8 mouse cellular contexts compared by ENCODE assay signal in genomic region chr14:24311110-24311509, GRCm38 (mm10). TPM values are rescaled to one million over a fixed set of nuclear protein-coding genes. Genes with fewer than 3 reads are reported as not detected.
A peak's percentile ranks its signal among the peaks of the same experiment; 100 is the strongest.
DNase-seq lines count a peak whose midpoint lies in the region; ATAC-seq and TF ChIP-seq lines count a peak whose summit lies in the region.
"Had no signal": no experiment of that assay in that cellular context is flagged by ENCODE, and none has a peak within 500 bp of the region (broad histone marks: within the 10 kb centered on the region; RNA-seq: fewer than 3 reads in every experiment).

No protein-coding gene starts in this region.

- DNase-seq in B cell, adult 2 months = peak; percentile 55 to 56
- peak; percentile 37 for DNase-seq in c-Kit-positive CD71-positive TER-119-positive erythroid progenitor cells, embryonic 14.5 days (ENCODE audit: low spot score)
- DNase-seq in frontal cortex, postnatal 25 days (ENCODE audit: low spot score in 2 of 2) = peak; percentile 60 to 66
- peak; percentile 76 for DNase-seq in layer of hippocampus, adult 9-10 months (ENCODE audit: low spot score)
- DNase-seq in lung, postnatal 36 days = peak; percentile 71
- peak; percentile 48 for DNase-seq in stomach, postnatal 0 days (ENCODE audit: low spot score)

- no peak for TF ChIP-seq POLR2A in ES-Bruce4 (IDR thresholded peaks at IDR 0.05; ENCODE audit: insufficient read depth, low read length)

- no peak overlapping the region for H3K4me3 ChIP-seq in ES-Bruce4 (ENCODE audit: low read depth, low read length)
- no peak overlapping the region for H3K4me3 ChIP-seq in stomach, postnatal 0 days (ENCODE audit: low read depth, low read length)

- no peak overlapping the region for H3K4me2 ChIP-seq in stomach, postnatal 0 days (replicated peaks; ENCODE audit: low read depth)

- TF ChIP-seq EP300 in ES-Bruce4 (IDR thresholded peaks at IDR 0.05; ENCODE audit: insufficient read depth, low read depth, low read length) = no peak
- no peak for TF ChIP-seq EP300 in stomach, postnatal 0 days (optimal IDR thresholded peaks at IDR 0.05)

- no peak overlapping the region for H3K9ac ChIP-seq in ES-Bruce4 (ENCODE audit: low read depth, poor library complexity, severe bottlenecking)
- H3K9ac ChIP-seq in stomach, postnatal 0 days (ENCODE audit: low read length) = no peak overlapping the region

- no peaks in the 10 kb centered on the region for H3K36me3 ChIP-seq in ES-Bruce4 (ENCODE audit: control insufficient read depth, insufficient read depth, low read length, poor library complexity, severe bottlenecking)
- H3K36me3 ChIP-seq in stomach, postnatal 0 days (ENCODE audit: control insufficient read depth, insufficient read depth, low read length) = no peaks in the 10 kb centered on the region

- TF ChIP-seq CTCF in ES-Bruce4 (IDR thresholded peaks at IDR 0.05; ENCODE audit: low read depth, low read length) = peak; percentile 38
- TF ChIP-seq CTCF in stomach, postnatal 0 days (IDR thresholded peaks at IDR 0.05; ENCODE audit: low read depth) = peak; percentile 96

- ATAC-seq in stomach, postnatal 0 days (ENCODE audit: low FRiP score, low TSS enrichment) = no peak

- no peak overlapping the region for H3K27ac ChIP-seq in ES-Bruce4 (ENCODE audit: insufficient read depth, low read length)
- no peak overlapping the region for H3K27ac ChIP-seq in stomach, postnatal 0 days (replicated peaks)

- 30% methylated on average over 3 of the region's 3 CpGs for WGBS in stomach, postnatal 0 days

- H3K9me3 ChIP-seq in ES-Bruce4 (replicated peaks; ENCODE audit: control insufficient read depth, insufficient read depth, low read length, poor library complexity, severe bottlenecking) = no peaks in the 10 kb centered on the region
- H3K9me3 ChIP-seq in stomach, postnatal 0 days (ENCODE audit: control insufficient read depth, low read length) = no peaks in the 10 kb centered on the region

- H3K27me3 ChIP-seq in ES-Bruce4 (ENCODE audit: control insufficient read depth, insufficient read depth, low read length, poor library complexity, severe bottlenecking) = no peaks in the 10 kb centered on the region
- H3K27me3 ChIP-seq in stomach, postnatal 0 days (ENCODE audit: control insufficient read depth, insufficient read depth, low read length) = no peaks in the 10 kb centered on the region

- no peaks in the 10 kb centered on the region for H3K4me1 ChIP-seq in ES-Bruce4 (ENCODE audit: control insufficient read depth, insufficient read depth, low read length)
- no peaks in the 10 kb centered on the region for H3K4me1 ChIP-seq in stomach, postnatal 0 days (replicated peaks; ENCODE audit: control insufficient read depth, insufficient read depth)

RNA-seq across cellular contexts. Expression of gene E330034G19Rik, which starts 18.1 kb away (rescaled TPM):
- polyA plus RNA-seq in ES-Bruce4 (2011; ENCODE audit: insufficient read depth, insufficient read length, low read depth, missing spikeins) = not detected in 2 replicates
- not detected in 2 replicates for polyA plus RNA-seq in stomach, postnatal 0 days (2015; fragmentation: Nextera tagmentation; extraction: Ambion mirVana)
- polyA plus RNA-seq: liver, embryonic 16.5 days had no signal
